Mouse (Mus musculus) lung, postnatal 0 days (tissue): ENCODE measurements at regions not wholly inside any gene's neighbourhood (a gene's known extent, or its start where the extent isn't known, plus 50 kb on each side); places are given as distances from the start of the nearest gene placed in this dataset.

Experiments used
- CTCF ChIP-seq: IDR thresholded peaks from 2 replicates; pipeline ENCODE4 v1.5.1; 2016; ENCODE audit warnings: antibody characterized with exemption, mild to moderate bottlenecking
- EP300 ChIP-seq: IDR thresholded peaks from 2 replicates; pipeline ENCODE4 v1.6.1; 2016; ENCODE audit warnings: antibody characterized with exemption, mild to moderate bottlenecking, control low read depth

DNA sequence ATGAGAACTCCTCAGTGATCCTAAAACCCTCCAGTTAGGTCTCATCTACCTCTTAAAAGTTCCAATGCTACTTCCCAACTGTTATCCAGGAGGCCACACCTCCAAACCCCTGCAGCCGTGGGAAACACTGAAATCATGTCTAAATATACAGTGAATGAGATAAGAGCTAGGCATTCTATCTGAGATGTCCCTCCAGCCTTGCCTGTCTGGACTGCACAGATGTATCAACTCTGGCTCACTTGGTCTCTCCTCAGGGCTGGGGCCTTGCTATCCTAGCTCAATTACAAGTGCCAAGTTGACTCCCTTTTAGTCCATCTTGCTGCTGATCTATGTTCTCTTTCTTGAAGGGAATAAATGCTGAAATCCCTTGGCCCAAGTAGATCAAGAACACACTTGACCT, 326.3 kb upstream of the Rsrc1 start:
- no peak for TF ChIP-seq CTCF
- TF ChIP-seq EP300, result no peak
